Mouse (Mus musculus): ENCODE results near the gene Gm16181. TPM values are rescaled to one million over a fixed set of nuclear protein-coding genes. Genes with fewer than 3 reads are reported as not detected.

The Gm16181 gene
- total RNA-seq, 4 experiments from 2014 or later: not detected

DNA sequence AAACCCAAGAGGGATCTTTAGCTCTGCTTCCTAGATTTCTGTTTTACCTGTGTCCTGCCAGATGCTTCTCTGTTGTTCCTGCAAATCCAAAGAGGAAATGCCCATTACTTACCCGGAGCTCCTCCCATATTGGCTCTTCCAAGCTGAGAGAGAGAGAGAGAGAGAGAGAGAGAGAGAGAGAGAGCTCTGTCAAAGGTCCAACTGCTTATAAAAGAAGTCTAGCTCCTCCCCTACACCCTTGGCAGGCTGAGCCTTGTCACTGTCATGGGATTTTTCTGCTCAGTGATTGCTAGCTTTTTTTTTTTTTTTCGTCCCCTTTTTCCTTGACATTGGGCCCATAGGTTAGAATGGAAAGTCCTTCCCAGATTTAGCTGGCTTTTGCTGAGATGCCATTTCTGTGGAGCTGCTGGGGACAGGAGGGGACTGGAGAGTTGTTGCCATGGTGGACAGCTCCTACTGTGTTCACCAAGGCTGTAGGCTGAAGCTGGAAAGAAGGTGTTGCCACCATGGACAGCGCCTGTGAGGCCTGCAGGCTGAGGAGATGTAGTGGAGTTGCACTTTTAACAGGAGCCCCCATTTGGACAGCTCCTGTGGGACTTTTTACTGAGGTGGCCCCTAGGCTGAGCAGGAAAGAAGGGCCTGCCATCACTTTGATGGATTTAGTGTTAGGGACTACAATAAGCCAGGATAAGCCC lies 49.2 kb downstream of the Gm16181 start:
- no peak for DNase-seq (ENCODE audit: low spot score in 2 of 2)

DNA sequence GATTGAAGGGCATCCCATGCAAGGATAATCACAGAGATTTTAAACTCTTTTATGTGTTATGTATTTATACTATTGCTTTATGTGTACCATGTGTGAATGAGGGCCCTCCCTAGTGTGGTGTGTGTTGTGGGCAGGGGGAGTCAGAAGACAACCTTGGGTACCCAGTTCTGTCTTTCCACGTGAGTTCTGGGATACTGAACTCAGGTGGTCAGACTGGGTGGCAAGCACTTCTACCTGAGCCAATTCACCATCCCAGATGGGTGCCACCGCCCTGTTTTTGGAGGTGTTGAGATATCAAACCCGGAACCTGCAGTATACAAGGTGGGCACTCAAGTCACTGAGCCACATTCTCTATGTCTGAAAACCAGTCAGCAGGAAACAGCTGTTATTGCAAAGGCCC lies 51.6 kb downstream of the Gm16181 start:
- no peak for DNase-seq (ENCODE audit: low spot score in 2 of 2)

Small RNAs within 50 kb of the gene (microRNA-seq; reads per million reads assigned to microRNA genes)
- not detected for gene Mir6973a
- gene Mir6974: not detected
- gene Mir6975: not detected
- gene Mir8094: not detected

Other genes starting within 250 kb of the Gm16181 start
- 10 to 100 TPM in 1 of 4 experiments, 1 to 10 TPM in 3; 4.2 to 17.8 (median 5.3) TPM for gene Hspa1a, start 248.7 kb upstream of the Gm16181 start, total RNA-seq (2022)
- gene Hspa1l, start 248.1 kb upstream of the Gm16181 start, total RNA-seq (2022): 10 to 100 TPM; 19.4 to 26.1 (median 20.2) TPM
- gene Lsm2, start 239.0 kb upstream of the Gm16181 start, total RNA-seq (2022): 10 to 100 TPM; 11.7 to 15.7 (median 13.0) TPM
- gene Vars, start 219.8 kb upstream of the Gm16181 start, total RNA-seq (2022): 10 to 100 TPM; 37.3 to 42.8 (median 41.0) TPM
- 10 to 100 TPM in 3 of 4 experiments, 1 to 10 TPM in 1; 8.0 to 18.8 (median 13.7) TPM for gene Vwa7, start 204.3 kb upstream of the Gm16181 start, total RNA-seq (2022)
- not detected for gene Sapcd1, start 192.8 kb upstream of the Gm16181 start, total RNA-seq (2022)
- gene Msh5, start 174.1 kb upstream of the Gm16181 start, total RNA-seq (2022): not detected
- 1 to 10 TPM; 5.2 to 9.0 (median 6.6) TPM for gene Clic1, start 170.9 kb upstream of the Gm16181 start, total RNA-seq (2022)
- 1 to 10 TPM; 4.3 to 6.2 (median 5.1) TPM for gene Ddah2, start 161.8 kb upstream of the Gm16181 start, total RNA-seq (2022)
- gene Ly6g6c, start 155.4 kb upstream of the Gm16181 start, total RNA-seq (2022): not detected
- not detected for gene Mpig6b, start 154.7 kb upstream of the Gm16181 start, total RNA-seq (2022)
- not detected for gene Ly6g6e, start 143.9 kb upstream of the Gm16181 start, total RNA-seq (2022)
- gene Ly6g6d, start 142.8 kb upstream of the Gm16181 start, total RNA-seq (2022): 1 to 10 TPM in 1 of 4 experiments, under 1 TPM in 2, not detected in 1; 0.53 to 1.8 (median 0.99) TPM
- gene Ly6g6f, start 135.2 kb upstream of the Gm16181 start, total RNA-seq (2022): not detected
- 100 to 1,000 TPM in 1 of 4 experiments, 10 to 100 TPM in 3; 84.1 to 107 (median 92.9) TPM for gene Abhd16a, start 131.6 kb upstream of the Gm16181 start, total RNA-seq (2022)
- not detected for gene Ly6g5c, start 112.6 kb upstream of the Gm16181 start, total RNA-seq (2022)
- gene Ly6g5b, start 105.4 kb upstream of the Gm16181 start, total RNA-seq (2022): not detected
- 10 to 100 TPM in 1 of 4 experiments, 1 to 10 TPM in 3; 8.6 to 11.4 (median 9.3) TPM for gene Gpank1, start 99.4 kb upstream of the Gm16181 start, total RNA-seq (2022)
- 100 to 1,000 TPM; 169 to 216 (median 180) TPM for gene Csnk2b, start 98.8 kb upstream of the Gm16181 start, total RNA-seq (2022)
- gene D17H6S53E, start 94.5 kb upstream of the Gm16181 start, total RNA-seq (2022): 10 to 100 TPM; 13.6 to 22.6 (median 17.0) TPM
- gene Apom, start 88.8 kb upstream of the Gm16181 start, total RNA-seq (2022): not detected
- gene Bag6, start 85.7 kb upstream of the Gm16181 start, total RNA-seq (2022): 100 to 1,000 TPM; 206 to 247 (median 236) TPM
- gene Prrc2a, start 55.9 kb upstream of the Gm16181 start, total RNA-seq (2022): 10 to 100 TPM; 90.5 to 98.3 (median 94.6) TPM
- under 1 TPM in 2 of 4 experiments, not detected in 2; 0.52 to 0.72 TPM for gene Aif1, start 44.8 kb upstream of the Gm16181 start, total RNA-seq (2022)
- gene Lst1, start 32.4 kb upstream of the Gm16181 start, total RNA-seq (2022): under 1 TPM in 2 of 4 experiments, not detected in 2; 0.73 to 0.92 TPM
- gene Ltb, start 26.4 kb upstream of the Gm16181 start, total RNA-seq (2022): not detected
- under 1 TPM in 1 of 4 experiments, not detected in 3; 0.31 TPM for gene Tnf, start 18.8 kb upstream of the Gm16181 start, total RNA-seq (2022)
- gene Lta, start 15.5 kb upstream of the Gm16181 start, total RNA-seq (2022): under 1 TPM; 0.53 to 0.76 (median 0.65) TPM
- 1 to 10 TPM; 1.3 to 2.3 (median 1.9) TPM for gene Atp6v1g2, start 12.8 kb downstream of the Gm16181 start, total RNA-seq (2022)
- 1 to 10 TPM; 6.3 to 8.6 (median 8.0) TPM for gene Nfkbil1, start 15.0 kb downstream of the Gm16181 start, total RNA-seq (2022)
- 10 to 100 TPM; 77.1 to 93.9 (median 81.7) TPM for gene Ddx39b, start 20.9 kb downstream of the Gm16181 start, total RNA-seq (2022)
- gene H2-D1, start 41.9 kb downstream of the Gm16181 start, total RNA-seq (2022): 10 to 100 TPM; 31.3 to 52.9 (median 41.7) TPM
- gene H2-Q1, start 99.6 kb downstream of the Gm16181 start, total RNA-seq (2022): under 1 TPM in 3 of 4 experiments, not detected in 1; 0.17 to 0.65 (median 0.21) TPM
- gene H2-Q2, start 121.4 kb downstream of the Gm16181 start, total RNA-seq (2022): under 1 TPM; 0.38 to 0.90 (median 0.45) TPM
- gene H2-Q4, start 158.8 kb downstream of the Gm16181 start, total RNA-seq (2022): 1 to 10 TPM; 3.2 to 5.2 (median 4.0) TPM
- gene H2-Q6, start 204.0 kb downstream of the Gm16181 start, total RNA-seq (2022): 1 to 10 TPM in 1 of 4 experiments, under 1 TPM in 3; 0.68 to 1.1 (median 0.87) TPM
- gene H2-Q7, start 218.3 kb downstream of the Gm16181 start, total RNA-seq (2022): 1 to 10 TPM in 3 of 4 experiments, under 1 TPM in 1; 0.94 to 1.6 (median 1.2) TPM
- under 1 TPM in 3 of 4 experiments, not detected in 1; 0.07 to 0.78 (median 0.29) TPM for gene H2-Q10, start 249.3 kb downstream of the Gm16181 start, total RNA-seq (2022)

Measured in gastrocnemius, adult 8-10 months (tissue).